Mouse (Mus musculus) c-Kit-positive CD71-positive TER-119-negative erythroid progenitor cells, embryonic 14.5 days (primary cell): ENCODE results near the gene Mfsd5.

Source experiments
- DNase-seq: peaks from one replicate; pipeline ENCODE4 v3.0.0-alpha.2; 2013; ENCODE audit warnings: low read depth

Mfsd5 gene

GRCm38 (mm10) chr15:102279092-102279782 lies at the start of gene Mfsd5:
TSS of gene Mfsd5 (plus strand) at chr15:102279454.
- DNase-seq: peak; percentile 86

GRCm38 (mm10) chr15:102230408-102231321 lies 48.6 kb upstream of the Mfsd5 start:
- no peak for DNase-seq

GRCm38 (mm10) chr15:102231748-102232147 lies 47.5 kb upstream of the Mfsd5 start, which contains the start of gene Itgb7:
TSS of gene Itgb7 (minus strand) at chr15:102231944.
- peak; percentile 34 for DNase-seq

- DNase-seq: no peak
Observed at GRCm38 (mm10) chr15:102232764-102233163, 46.5 kb upstream of the Mfsd5 start.

- no peak for DNase-seq
Observed at GRCm38 (mm10) chr15:102233896-102234295, 45.4 kb upstream of the Mfsd5 start.

GRCm38 (mm10) chr15:102235371-102236027 lies 43.8 kb upstream of the Mfsd5 start:
- DNase-seq: no peak

- no peak for DNase-seq
Observed at GRCm38 (mm10) chr15:102238543-102239259, 40.6 kb upstream of the Mfsd5 start.

- peak; percentile 39 for DNase-seq
Observed at GRCm38 (mm10) chr15:102239260-102239590, 40.0 kb upstream of the Mfsd5 start.

GRCm38 (mm10) chr15:102239851-102240250 lies 39.4 kb upstream of the Mfsd5 start:
- no peak for DNase-seq

- no peak for DNase-seq
Observed at GRCm38 (mm10) chr15:102240607-102241006, 38.6 kb upstream of the Mfsd5 start.

- no peak for DNase-seq
Observed at GRCm38 (mm10) chr15:102242404-102243228, 36.6 kb upstream of the Mfsd5 start.

- DNase-seq: no peak
Observed at GRCm38 (mm10) chr15:102243229-102244190, 35.7 kb upstream of the Mfsd5 start.

GRCm38 (mm10) chr15:102244306-102245191 lies 34.7 kb upstream of the Mfsd5 start:
- no peak for DNase-seq

GRCm38 (mm10) chr15:102245461-102245881 lies 33.8 kb upstream of the Mfsd5 start:
- DNase-seq: no peak

GRCm38 (mm10) chr15:102245891-102246741 lies 33.1 kb upstream of the Mfsd5 start:
- peak; percentile 28 for DNase-seq

- DNase-seq: peak; percentile 14
Observed at GRCm38 (mm10) chr15:102246866-102247251, 32.4 kb upstream of the Mfsd5 start.

GRCm38 (mm10) chr15:102247252-102248130 lies 31.8 kb upstream of the Mfsd5 start:
- DNase-seq: no peak
